Mouse (Mus musculus): ENCODE measurements around the gene Hydin.

- TF ChIP-seq ZKSCAN1 (IDR thresholded peaks at IDR 0.05; ENCODE audit: borderline replicate concordance, low read depth, low read length) (no peak), POLR2A (IDR thresholded peaks at IDR 0.05; ENCODE audit: low read depth, low read length) (no peak), GABPA (IDR thresholded peaks at IDR 0.05; ENCODE audit: insufficient replicate concordance, low read depth, low read length) (no peak), TCF12 (IDR thresholded peaks at IDR 0.05; ENCODE audit: low read depth, low read length) (no peak), MAFK (IDR thresholded peaks at IDR 0.05; ENCODE audit: insufficient replicate concordance, low read length) (peak; percentile 14; the same call in 1 of the 2 replicates), ZC3H11A (IDR thresholded peaks at IDR 0.05; ENCODE audit: low read depth, low read length) (no peak)
Observed at GRCm38 (mm10) chr8:110395656-110396055, 128.9 kb downstream of the Hydin start.

All from CH12.LX (cell line).